Mouse (Mus musculus) ovary, adult 2 months (tissue): ENCODE results near the gene Them7. TPM values are rescaled to one million over a fixed set of nuclear protein-coding genes. Genes with fewer than 3 reads are reported as not detected.

Experiments used
- polyA plus RNA-seq: library from polyadenylated mRNA; depleted of rRNA; stranded (reverse); fragments of >200 nt; gene quantifications from 2 replicates; pipeline ENCODE4 v1.2.3, GENCODE M21; 2012; rRNA removed

Gene Them7
- 0.84 and 1.6 TPM in 2 replicates for polyA plus RNA-seq

DNA sequence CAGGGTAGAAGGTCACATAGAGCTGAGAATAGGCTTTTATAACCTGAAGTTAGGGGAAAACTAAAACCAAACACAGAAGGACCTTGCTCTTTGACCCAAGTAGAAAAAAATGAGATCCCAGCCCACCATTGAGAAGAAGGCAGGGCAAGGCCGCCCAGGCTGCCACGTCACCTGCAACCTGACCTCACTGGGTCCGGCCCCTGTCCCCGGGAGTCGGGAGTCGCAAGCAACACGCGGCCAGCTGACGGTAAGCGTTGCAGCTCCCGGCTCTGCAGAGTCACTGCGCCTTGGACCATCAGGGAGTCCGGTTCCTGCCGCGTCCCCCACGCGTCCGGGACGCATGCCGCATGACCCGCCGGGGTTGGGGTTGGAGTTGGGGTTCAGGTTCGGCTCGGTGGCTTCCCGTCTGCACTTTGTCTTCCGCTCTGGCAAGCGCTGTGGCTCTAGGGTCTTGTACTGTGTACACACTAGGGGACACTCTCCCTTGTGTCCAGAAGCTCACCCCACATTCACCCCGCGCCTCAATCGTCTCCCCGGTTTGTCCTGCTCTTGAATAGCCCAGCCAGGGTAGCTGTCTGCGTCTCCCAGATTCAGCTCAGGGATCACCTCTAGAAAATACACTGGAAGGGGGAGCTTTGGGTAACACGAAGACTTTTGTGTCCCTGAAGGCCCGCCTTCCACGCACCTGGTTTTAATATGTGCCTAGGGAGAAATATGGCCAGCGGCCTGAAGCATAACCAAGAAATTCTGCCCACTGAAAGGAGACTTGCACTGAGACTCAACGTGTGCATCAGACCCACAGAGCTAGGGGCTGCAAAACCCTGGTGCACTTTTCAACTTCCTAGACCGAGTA is at the start of gene Them7:
TSS of gene Them7 (plus strand) at position 187 of the 853 bp plus-strand sequence.

DNA sequence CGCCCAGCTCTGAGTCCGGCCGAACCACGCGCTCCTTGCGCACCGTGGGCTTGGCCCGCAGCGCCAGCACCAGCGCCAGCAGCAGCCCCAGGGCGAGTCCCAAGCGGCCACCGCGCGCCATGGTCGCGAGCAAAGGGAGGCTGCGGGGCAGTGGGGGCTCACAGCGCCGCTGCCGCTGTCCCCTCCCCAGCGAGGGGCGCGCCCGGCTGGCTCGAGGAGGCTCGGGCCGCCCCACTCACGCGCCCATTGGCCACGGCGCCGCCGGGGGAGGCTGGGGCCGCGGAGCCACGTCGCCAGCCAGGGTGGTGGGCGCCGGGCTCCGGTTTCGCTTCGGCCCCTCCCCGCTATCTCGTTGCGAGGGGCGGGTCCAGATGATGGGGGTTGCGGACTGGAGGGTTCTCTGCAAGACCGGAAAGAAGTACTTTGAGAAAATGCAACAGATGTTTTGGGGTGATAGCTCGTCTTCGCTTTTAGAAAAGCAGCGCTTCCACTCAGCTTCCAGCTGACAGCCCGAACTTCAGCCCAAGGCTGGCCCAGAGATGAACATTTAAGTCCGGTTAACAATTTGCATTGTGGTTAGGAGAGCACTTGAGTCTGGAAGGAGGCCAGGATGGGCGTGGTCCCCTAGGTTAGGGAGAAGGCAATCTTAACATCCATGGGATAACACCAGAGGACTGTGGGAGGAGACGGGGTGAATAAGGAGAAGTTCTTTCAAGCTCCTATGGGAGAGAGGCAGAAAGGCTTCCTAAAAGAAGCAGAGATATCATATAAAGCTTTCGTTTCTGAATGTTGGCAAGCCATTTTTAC is 175.2 kb downstream of the Them7 start, which contains the start of gene Rcn1:
TSS of gene Rcn1 (minus strand) at position 235 of the 807 bp plus-strand sequence.

Other genes with a start within 250 kb of the Them7 start
- gene Eif3m, start 207.2 kb upstream of the Them7 start, polyA plus RNA-seq, result 24.3 and 24.6 TPM in 2 replicates
- gene Gm11060, start 132.3 kb upstream of the Them7 start, polyA plus RNA-seq, result not detected in 2 replicates
- gene Wt1, start 97.8 kb upstream of the Them7 start, polyA plus RNA-seq, result 227 and 242 TPM in 2 replicates
- 50.4 and 85.7 TPM in 2 replicates for gene Rcn1, start 175.0 kb downstream of the Them7 start, polyA plus RNA-seq